Mouse (Mus musculus): Measurements from ENCODE around the gene Slc22a8. TPM values are rescaled to one million over a fixed set of nuclear protein-coding genes. Genes with fewer than 3 reads are reported as not detected.

Slc22a8 gene
- polyA plus RNA-seq, 1 experiment, result not detected

DNA sequence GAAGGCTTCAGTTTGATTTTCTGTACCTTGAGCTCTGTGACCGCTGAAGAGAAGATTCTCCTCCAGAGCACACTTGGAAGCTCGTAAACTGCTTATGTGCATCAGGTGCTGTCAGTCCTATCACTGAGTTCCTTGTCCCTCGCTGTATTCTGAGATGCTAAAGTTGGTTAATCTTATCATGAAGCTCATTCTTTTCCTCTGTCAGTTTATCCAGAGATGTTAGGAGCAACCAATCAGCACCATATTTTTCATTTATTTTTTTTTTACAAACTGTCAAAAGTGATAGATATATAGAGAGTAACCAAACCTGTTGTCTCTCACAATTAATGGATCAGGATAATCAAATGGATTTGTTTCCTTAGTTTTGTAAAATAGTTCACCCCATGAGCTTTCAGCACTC lies 5.8 kb upstream of the Slc22a8 start:
- TF ChIP-seq CTCF (IDR thresholded peaks at IDR 0.05; ENCODE audit: extremely low read depth, insufficient read length, insufficient replicate concordance, low read depth, low read length), result no peak
- TF ChIP-seq POLR2A (IDR thresholded peaks at IDR 0.05; ENCODE audit: low read depth, low read length), result no peak
- 64% methylated on average over 3 of the region's 3 CpGs for WGBS

DNA sequence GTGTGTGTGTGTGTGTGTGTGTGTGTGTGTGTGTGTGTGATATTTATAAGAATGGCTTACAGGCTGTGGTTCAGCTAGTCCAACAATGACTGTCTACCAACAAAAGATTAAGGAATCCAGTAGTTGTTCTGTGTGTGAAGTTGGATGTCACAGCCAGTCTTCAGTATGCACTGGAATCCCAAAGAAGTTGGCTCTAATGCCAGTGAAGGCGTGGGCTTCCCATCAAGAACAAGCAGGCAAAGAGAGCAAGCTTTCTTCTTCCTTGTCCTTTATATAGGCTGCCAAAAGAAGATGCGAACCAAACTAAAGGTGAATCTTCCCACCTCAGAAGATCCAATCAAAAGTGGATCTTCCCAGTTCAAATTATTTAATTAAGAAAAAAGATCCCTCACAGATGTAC lies 5.2 kb upstream of the Slc22a8 start:
- no peak overlapping the region for H3K4me3 ChIP-seq (ENCODE audit: low read depth, low read length)
- no peak for TF ChIP-seq POLR2A (IDR thresholded peaks at IDR 0.05; ENCODE audit: low read depth, low read length)
- TF ChIP-seq CTCF (IDR thresholded peaks at IDR 0.05; ENCODE audit: extremely low read depth, insufficient read length, insufficient replicate concordance, low read depth, low read length), result no peak
- H3K27me3 ChIP-seq (ENCODE audit: control insufficient read depth, insufficient read depth, low read length), result no peaks in the 10 kb centered on the region
- no peaks in the 10 kb centered on the region for H3K36me3 ChIP-seq (ENCODE audit: control insufficient read depth, insufficient read depth, low read length)
- no peaks in the 10 kb centered on the region for H3K4me1 ChIP-seq (ENCODE audit: control insufficient read depth, insufficient read depth, insufficient read length, low read length)
- no peak overlapping the region for H3K27ac ChIP-seq (ENCODE audit: insufficient read depth, low read depth, low read length)
- 88% methylated on average over 2 of the region's 2 CpGs for WGBS

More for the DNA sequence above, 5.8 kb upstream of the Slc22a8 start:
- H3K27ac ChIP-seq (ENCODE audit: insufficient read depth, low read depth, low read length), result no peak overlapping the region
- H3K4me1 ChIP-seq (ENCODE audit: control insufficient read depth, insufficient read depth, insufficient read length, low read length), result no peaks in the 10 kb centered on the region
- no peak overlapping the region for H3K4me3 ChIP-seq (ENCODE audit: low read depth, low read length)
- no peaks in the 10 kb centered on the region for H3K27me3 ChIP-seq (ENCODE audit: control insufficient read depth, insufficient read depth, low read length)
- no peaks in the 10 kb centered on the region for H3K36me3 ChIP-seq (ENCODE audit: control insufficient read depth, insufficient read depth, low read length)

DNA sequence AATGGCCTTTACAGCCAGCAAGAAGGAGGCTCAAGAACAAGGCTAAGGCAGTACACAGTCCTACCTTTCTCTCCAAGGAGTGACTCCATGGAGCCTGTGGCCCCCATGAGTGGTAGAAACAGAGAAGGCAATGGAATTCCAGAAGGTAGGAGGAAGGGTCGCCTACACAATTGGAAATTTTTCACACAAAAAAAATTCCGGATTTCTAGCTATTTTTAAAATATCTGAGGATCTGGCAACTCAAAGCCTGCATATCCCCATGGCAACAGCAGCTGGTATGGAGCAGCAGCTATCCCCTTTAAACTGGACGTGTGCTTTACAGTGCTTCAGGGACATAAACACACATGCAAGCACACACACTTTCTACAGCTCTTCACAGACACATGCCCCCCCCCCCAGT lies 4.7 kb upstream of the Slc22a8 start:
- TF ChIP-seq POLR2A (IDR thresholded peaks at IDR 0.05; ENCODE audit: low read depth, low read length) (no peak), CTCF (IDR thresholded peaks at IDR 0.05; ENCODE audit: extremely low read depth, insufficient read length, insufficient replicate concordance, low read depth, low read length) (no peak)
- Histone ChIP-seq H3K4me3 (ENCODE audit: low read depth, low read length) (no peak overlapping the region), H3K36me3 (ENCODE audit: control insufficient read depth, insufficient read depth, low read length) (no peaks in the 10 kb centered on the region), H3K27ac (ENCODE audit: insufficient read depth, low read depth, low read length) (no peak overlapping the region), H3K27me3 (ENCODE audit: control insufficient read depth, insufficient read depth, low read length) (no peaks in the 10 kb centered on the region), H3K4me1 (ENCODE audit: control insufficient read depth, insufficient read depth, insufficient read length, low read length) (no peaks in the 10 kb centered on the region)
- WGBS, result 59% methylated on average over 3 of the region's 3 CpGs

DNA sequence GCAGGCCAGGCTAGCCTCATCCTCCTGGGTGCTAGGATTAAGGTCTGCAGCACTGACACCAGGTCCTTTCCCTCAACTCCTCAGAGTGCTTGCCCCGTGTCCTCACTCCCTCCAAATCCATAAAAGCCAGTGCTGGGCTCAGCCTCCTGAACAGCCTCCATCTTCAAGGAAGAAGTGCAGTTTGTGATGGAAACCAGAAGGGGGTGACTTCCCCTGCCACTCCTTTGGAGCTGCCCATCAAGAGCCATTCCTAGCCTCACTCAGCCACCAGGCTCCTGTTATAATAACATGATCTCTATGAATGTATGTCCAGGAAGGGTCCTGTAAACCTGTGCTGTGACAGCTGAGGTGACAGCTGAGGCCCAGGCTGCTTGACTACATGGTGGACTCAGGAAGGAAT lies 3.7 kb upstream of the Slc22a8 start:
- Histone ChIP-seq H3K27me3 (ENCODE audit: control insufficient read depth, insufficient read depth, low read length) (no peaks in the 10 kb centered on the region), H3K4me1 (ENCODE audit: control insufficient read depth, insufficient read depth, insufficient read length, low read length) (no peaks in the 10 kb centered on the region), H3K27ac (ENCODE audit: insufficient read depth, low read depth, low read length) (no peak overlapping the region), H3K36me3 (ENCODE audit: control insufficient read depth, insufficient read depth, low read length) (no peaks in the 10 kb centered on the region), H3K4me3 (ENCODE audit: low read depth, low read length) (no peak overlapping the region)
- 70% methylated on average over 1 of the region's 1 CpGs for WGBS
- no peak for TF ChIP-seq POLR2A (IDR thresholded peaks at IDR 0.05; ENCODE audit: low read depth, low read length)
- TF ChIP-seq CTCF (IDR thresholded peaks at IDR 0.05; ENCODE audit: extremely low read depth, insufficient read length, insufficient replicate concordance, low read depth, low read length), result no peak

DNA sequence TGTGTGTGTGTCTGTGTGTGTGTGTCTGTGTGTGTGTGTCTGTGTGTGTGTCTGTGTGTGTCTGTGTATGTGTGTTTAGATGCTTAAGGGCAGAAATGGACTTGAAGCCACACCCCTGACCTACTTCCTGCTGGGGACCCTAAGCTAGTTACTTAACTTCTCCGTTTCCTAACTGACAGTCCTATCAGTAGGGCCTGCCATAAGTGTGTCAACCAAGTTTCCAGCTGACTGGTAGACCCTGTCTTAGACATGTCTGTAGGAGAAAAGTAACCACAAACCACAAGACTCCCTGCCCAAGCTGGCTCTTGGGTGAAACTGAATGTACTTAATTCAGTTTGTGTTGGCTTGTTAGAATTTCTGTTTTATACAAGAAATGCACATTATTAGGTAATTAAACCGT lies 1.1 kb downstream of the Slc22a8 start:
- Histone ChIP-seq H3K4me1 (ENCODE audit: control insufficient read depth, insufficient read depth, insufficient read length, low read length) (no peaks in the 10 kb centered on the region), H3K4me3 (ENCODE audit: low read depth, low read length) (no peak overlapping the region), H3K27ac (ENCODE audit: insufficient read depth, low read depth, low read length) (no peak overlapping the region), H3K36me3 (ENCODE audit: control insufficient read depth, insufficient read depth, low read length) (no peaks in the 10 kb centered on the region), H3K27me3 (ENCODE audit: control insufficient read depth, insufficient read depth, low read length) (no peaks in the 10 kb centered on the region)
- TF ChIP-seq POLR2A (IDR thresholded peaks at IDR 0.05; ENCODE audit: low read depth, low read length) (no peak), CTCF (IDR thresholded peaks at IDR 0.05; ENCODE audit: extremely low read depth, insufficient read length, insufficient replicate concordance, low read depth, low read length) (no peak)
- WGBS, result 56% methylated on average over 2 of the region's 2 CpGs

DNA sequence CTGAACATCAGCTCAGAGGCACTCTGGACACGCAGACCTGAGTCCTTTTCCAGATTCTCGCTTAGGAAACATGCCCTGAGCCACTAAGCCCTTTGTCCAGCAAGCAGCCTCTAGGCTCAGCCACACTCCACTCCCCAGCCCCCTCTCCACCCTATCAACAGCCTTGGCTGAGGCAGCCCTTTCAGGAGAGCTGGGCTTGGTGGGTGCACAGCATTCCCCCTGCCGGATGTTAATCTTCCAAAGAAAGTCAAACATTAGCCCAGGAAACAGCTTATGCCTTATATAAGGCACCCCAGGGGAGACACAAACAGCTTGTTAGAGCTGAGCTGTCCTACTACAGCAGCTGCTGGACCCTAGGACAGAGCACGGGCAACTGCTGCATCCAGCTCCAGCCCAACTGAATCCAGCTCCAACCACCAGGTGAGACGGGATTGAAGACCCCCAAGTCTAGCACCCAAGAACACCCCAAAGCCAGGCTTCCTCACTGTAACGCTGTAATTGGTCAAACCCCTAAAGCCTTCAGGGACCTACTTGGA lies 1.9 kb downstream of the Slc22a8 start:
- Histone ChIP-seq H3K36me3 (ENCODE audit: control insufficient read depth, insufficient read depth, low read length) (no peaks in the 10 kb centered on the region), H3K4me1 (ENCODE audit: control insufficient read depth, insufficient read depth, insufficient read length, low read length) (no peaks in the 10 kb centered on the region), H3K4me3 (ENCODE audit: low read depth, low read length) (no peak overlapping the region), H3K27me3 (ENCODE audit: control insufficient read depth, insufficient read depth, low read length) (no peaks in the 10 kb centered on the region), H3K27ac (ENCODE audit: insufficient read depth, low read depth, low read length) (no peak overlapping the region)
- WGBS, result 66% methylated on average over 6 of the region's 6 CpGs
- TF ChIP-seq CTCF (IDR thresholded peaks at IDR 0.05; ENCODE audit: extremely low read depth, insufficient read length, insufficient replicate concordance, low read depth, low read length), result no peak
- no peak for TF ChIP-seq POLR2A (IDR thresholded peaks at IDR 0.05; ENCODE audit: low read depth, low read length)

DNA sequence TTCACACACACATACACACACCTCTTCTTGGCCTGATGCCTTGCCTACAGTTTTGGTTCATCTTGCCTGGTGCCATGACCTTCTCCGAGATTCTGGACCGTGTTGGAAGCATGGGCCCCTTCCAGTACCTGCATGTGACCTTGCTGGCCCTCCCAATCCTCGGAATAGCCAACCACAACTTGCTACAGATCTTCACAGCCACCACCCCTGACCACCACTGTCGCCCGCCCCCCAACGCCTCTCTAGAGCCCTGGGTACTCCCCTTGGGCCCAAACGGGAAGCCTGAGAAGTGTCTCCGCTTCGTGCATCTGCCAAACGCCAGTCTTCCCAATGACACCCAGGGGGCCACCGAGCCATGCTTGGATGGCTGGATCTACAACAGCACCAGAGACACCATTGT lies 2.8 kb downstream of the Slc22a8 start:
- H3K4me1 ChIP-seq (ENCODE audit: control insufficient read depth, insufficient read depth, insufficient read length, low read length), result no peaks in the 10 kb centered on the region
- no peaks in the 10 kb centered on the region for H3K27me3 ChIP-seq (ENCODE audit: control insufficient read depth, insufficient read depth, low read length)
- WGBS, result 85% methylated on average over 11 of the region's 11 CpGs
- no peaks in the 10 kb centered on the region for H3K36me3 ChIP-seq (ENCODE audit: control insufficient read depth, insufficient read depth, low read length)
- H3K27ac ChIP-seq (ENCODE audit: insufficient read depth, low read depth, low read length), result no peak overlapping the region
- no peak overlapping the region for H3K4me3 ChIP-seq (ENCODE audit: low read depth, low read length)
- TF ChIP-seq CTCF (IDR thresholded peaks at IDR 0.05; ENCODE audit: extremely low read depth, insufficient read length, insufficient replicate concordance, low read depth, low read length) (no peak), POLR2A (IDR thresholded peaks at IDR 0.05; ENCODE audit: low read depth, low read length) (no peak)
